Mouse (Mus musculus) forebrain, embryonic 14.5 days (tissue): ENCODE measurements around the gene Dis3l2. TPM values are rescaled to one million over a fixed set of nuclear protein-coding genes. Genes with fewer than 3 reads are reported as not detected.
A peak's percentile ranks its signal among the peaks of the same experiment; 100 is the strongest.

ENCODE experiments used
- ATAC-seq: fragments of 200-750 bp; cut with Nextera tagmentation; 2 replicates; pipeline ENCODE4 v1.8.0; 2017; ENCODE audit warnings: mild to moderate bottlenecking, moderate library complexity
- DNase-seq: peaks from one replicate; pipeline ENCODE4 v3.0.0-alpha.2; 2015; ENCODE audit warnings: low spot score
- H3K27ac ChIP-seq: fragments of 300-500 bp; sonication (generic); 2 replicates; pipeline ENCODE4 v1.5.1; 2014; ENCODE audit warnings: low read depth, mild to moderate bottlenecking, control low read depth, low read length, moderate library complexity
- H3K27me3 ChIP-seq: fragments of 300-500 bp; sonication (generic); replicated peaks from 2 replicates; pipeline ENCODE4 v1.6.1; 2014; ENCODE audit warnings: low read length, control low read depth, mixed read lengths; ENCODE audit not compliant: control insufficient read depth, insufficient read depth
- H3K36me3 ChIP-seq: fragments of 300-500 bp; sonication (generic); 2 replicates; pipeline ENCODE4 v1.6.1; 2014; ENCODE audit warnings: low read length, control low read depth; ENCODE audit not compliant: control insufficient read depth, insufficient read depth
- H3K4me1 ChIP-seq: fragments of 300-500 bp; sonication (generic); 2 replicates; pipeline ENCODE4 v1.6.1; 2014; ENCODE audit warnings: antibody characterized with exemption, low read length, control low read depth; ENCODE audit not compliant: control insufficient read depth, insufficient read depth
- H3K4me2 ChIP-seq: fragments of 300-500 bp; sonication (generic); 2 replicates; pipeline ENCODE4 v1.6.1; 2014; ENCODE audit warnings: mild to moderate bottlenecking, control low read depth, low read length
- H3K4me3 ChIP-seq: fragments of 300-500 bp; sonication (generic); 2 replicates; pipeline ENCODE4 v1.5.1; 2014; ENCODE audit warnings: low read depth, low read length, control low read depth
- H3K9ac ChIP-seq: fragments of 300-500 bp; sonication (generic); 2 replicates; pipeline ENCODE4 v1.6.1; 2014; ENCODE audit warnings: mild to moderate bottlenecking, low read length, control low read depth, moderate library complexity
- H3K9me3 ChIP-seq: fragments of 300-500 bp; sonication (generic); replicated peaks from 2 replicates; pipeline ENCODE4 v1.6.1; 2016; ENCODE audit warnings: low read length, control low read depth, mixed read lengths; ENCODE audit not compliant: control insufficient read depth
- WGBS: fragments of 180-500 bp; shearing (Covaris S2); extraction: QIAGEN DNeasy Blood & Tissue Kit; methylation state at CpG from one replicate; pipeline ENCODE4 v1.1.7; 2014; 5-methylcytosine and 5-hydroxymethylcytosine counted together
- polyA plus RNA-seq: library from polyadenylated mRNA; unstranded; fragments of >200 nt; fragmentation: Nextera tagmentation; extraction: Ambion mirVana; gene quantifications from 2 replicates; pipeline ENCODE4 v1.2.1, GENCODE M21; 2014

Dis3l2 gene
- 32.2 and 35.3 TPM in 2 replicates for polyA plus RNA-seq

DNA sequence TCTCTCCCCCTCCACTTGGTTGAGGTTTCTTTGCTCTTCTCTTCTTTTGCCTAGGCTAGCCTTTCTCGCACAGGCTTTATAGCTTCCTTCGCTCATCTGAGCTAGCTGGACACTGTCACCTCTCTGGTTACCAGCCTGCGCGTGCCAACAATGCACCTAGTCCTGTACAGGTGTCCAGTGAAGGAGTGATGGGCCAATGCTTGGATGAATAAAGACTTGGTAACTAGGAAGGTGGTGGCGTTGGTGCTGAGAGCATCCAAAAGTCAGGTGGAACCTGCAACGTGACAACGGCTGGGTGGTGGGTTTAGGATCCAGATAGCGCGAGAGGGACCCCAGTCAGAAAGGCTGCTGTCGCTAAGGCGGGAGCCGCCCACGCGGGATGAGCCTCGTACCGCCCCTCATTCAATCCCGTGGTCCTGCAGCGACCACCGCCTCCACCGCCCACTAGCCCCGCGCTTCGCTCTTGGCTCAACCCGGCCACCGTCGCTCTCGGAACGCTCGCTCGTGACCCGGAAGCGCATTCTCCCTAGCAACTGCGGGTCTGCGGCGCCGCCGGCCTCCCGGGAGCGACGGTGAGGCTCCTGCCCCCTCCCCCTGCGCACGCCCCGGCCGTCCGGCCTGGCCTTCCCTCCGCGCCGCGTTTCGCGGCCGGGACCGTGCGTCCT lies at the start of gene Dis3l2:
TSS of gene Dis3l2 (plus strand) at position 509 of the 665 bp plus-strand sequence.
- ATAC-seq, result peak; percentile 97

GRCm38 (mm10) chr1:86657071-86657470 lies 46.5 kb upstream of the Dis3l2 start:
- Histone ChIP-seq H3K36me3 (no peaks in the 10 kb centered on the region), H3K27ac (no peak overlapping the region), H3K27me3 (no peaks in the 10 kb centered on the region), H3K4me2 (no peak overlapping the region), H3K9me3 (no peaks in the 10 kb centered on the region), H3K9ac (no peak overlapping the region), H3K4me1 (no peaks in the 10 kb centered on the region), H3K4me3 (no peak overlapping the region)
- WGBS, result 71% methylated on average over 5 of the region's 5 CpGs
- DNase-seq (peak; percentile 18), ATAC-seq (no peak)

More for the DNA sequence above, at the start of gene Dis3l2:
- Histone ChIP-seq H3K36me3 (no peaks in the 10 kb centered on the region), H3K9me3 (no peaks in the 10 kb centered on the region), H3K27ac (peak within 1 kb of the TSS; percentile 80), H3K4me1 (peaks cover 11% of the 10 kb centered on the region), H3K9ac (peak within 1 kb of the TSS; percentile 93), H3K27me3 (no peaks in the 10 kb centered on the region), H3K4me2 (peak within 1 kb of the TSS; percentile 76), H3K4me3 (peak within 1 kb of the TSS; percentile 92)
- 3% methylated on average over 54 of the region's 54 CpGs for WGBS
- DNase-seq, result peak; percentile 91

DNA sequence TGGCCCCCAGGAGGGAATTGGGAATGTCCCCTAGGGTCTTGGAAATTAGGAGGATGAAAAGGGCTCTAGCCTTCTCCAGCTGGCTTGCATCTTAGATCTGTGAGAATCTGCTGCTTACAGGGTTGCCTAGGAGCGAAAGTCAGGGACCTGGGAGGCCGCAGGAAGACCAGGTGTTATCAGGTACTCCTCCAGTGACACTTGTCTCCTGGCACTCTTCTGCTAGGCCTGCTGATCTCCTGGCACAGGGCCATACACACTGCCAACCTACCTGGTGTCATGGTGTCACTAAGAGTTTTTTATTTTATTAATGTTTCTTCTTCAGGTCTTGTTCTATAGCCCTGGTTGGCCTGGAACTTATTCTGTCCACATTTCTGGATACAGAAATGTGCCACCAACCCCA lies 38.5 kb upstream of the Dis3l2 start:
- Histone ChIP-seq H3K27me3 (0 out of 2 replicates have a peak, but pooled peaks cover 4% of the 10 kb centered on the region), H3K9me3 (no peaks in the 10 kb centered on the region), H3K27ac (no peak overlapping the region), H3K4me1 (no peaks in the 10 kb centered on the region), H3K36me3 (no peaks in the 10 kb centered on the region), H3K9ac (no peak overlapping the region), H3K4me2 (no peak overlapping the region), H3K4me3 (no peak overlapping the region)
- DNase-seq, result no peak
- ATAC-seq, result no peak
- 86% methylated on average over 2 of the region's 2 CpGs for WGBS

DNA sequence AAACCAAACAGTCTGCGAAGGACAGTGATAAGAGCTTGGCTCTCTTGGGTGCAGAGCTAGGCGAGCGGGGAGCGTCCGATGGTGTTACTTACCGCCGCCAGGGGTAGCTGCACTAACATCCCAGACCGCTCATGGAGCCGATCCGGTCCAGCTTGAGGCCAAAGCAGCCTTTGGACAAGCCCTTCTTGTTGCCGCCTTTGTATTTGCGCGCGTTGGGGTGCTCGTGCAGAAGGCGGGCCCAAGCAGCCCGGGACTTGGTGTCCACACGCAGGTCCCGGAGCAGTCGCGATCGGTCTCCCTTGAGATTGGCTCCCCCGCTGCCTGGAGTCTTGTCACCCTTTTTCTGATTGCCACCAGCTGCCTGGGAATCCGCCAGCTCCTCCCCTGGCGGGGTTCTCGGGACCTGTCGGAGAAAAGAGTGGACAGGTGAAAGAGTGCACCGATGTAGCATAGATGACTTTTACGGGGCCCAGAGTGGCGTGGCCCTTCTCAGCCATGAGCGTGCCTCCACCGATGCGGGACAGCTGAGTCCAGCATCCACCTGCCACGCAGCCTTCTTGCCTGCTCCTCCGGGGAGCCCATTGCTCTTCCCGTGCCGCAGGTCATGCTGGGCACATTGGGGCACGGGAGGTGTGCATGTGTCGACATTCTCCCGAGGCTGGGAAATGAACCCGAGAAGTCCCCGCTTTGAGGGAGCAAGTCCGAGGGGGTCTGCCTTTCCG lies 33.9 kb upstream of the Dis3l2 start:
- Histone ChIP-seq H3K27ac (no peak overlapping the region; the same call in 1 of the 2 replicates), H3K36me3 (no peaks in the 10 kb centered on the region), H3K9me3 (no peaks in the 10 kb centered on the region), H3K9ac (peak overlapping the region; percentile 69), H3K27me3 (0 out of 2 replicates have a peak, but pooled peaks cover 9% of the 10 kb centered on the region), H3K4me3 (peak overlapping the region; percentile 51), H3K4me2 (peak overlapping the region; percentile 99), H3K4me1 (peaks cover 3% of the 10 kb centered on the region; the same call in 1 of the 2 replicates)
- DNase-seq, result peak; percentile 88
- under 1% methylated on average over 44 of the region's 44 CpGs for WGBS
- ATAC-seq, result peak; percentile 69

DNA sequence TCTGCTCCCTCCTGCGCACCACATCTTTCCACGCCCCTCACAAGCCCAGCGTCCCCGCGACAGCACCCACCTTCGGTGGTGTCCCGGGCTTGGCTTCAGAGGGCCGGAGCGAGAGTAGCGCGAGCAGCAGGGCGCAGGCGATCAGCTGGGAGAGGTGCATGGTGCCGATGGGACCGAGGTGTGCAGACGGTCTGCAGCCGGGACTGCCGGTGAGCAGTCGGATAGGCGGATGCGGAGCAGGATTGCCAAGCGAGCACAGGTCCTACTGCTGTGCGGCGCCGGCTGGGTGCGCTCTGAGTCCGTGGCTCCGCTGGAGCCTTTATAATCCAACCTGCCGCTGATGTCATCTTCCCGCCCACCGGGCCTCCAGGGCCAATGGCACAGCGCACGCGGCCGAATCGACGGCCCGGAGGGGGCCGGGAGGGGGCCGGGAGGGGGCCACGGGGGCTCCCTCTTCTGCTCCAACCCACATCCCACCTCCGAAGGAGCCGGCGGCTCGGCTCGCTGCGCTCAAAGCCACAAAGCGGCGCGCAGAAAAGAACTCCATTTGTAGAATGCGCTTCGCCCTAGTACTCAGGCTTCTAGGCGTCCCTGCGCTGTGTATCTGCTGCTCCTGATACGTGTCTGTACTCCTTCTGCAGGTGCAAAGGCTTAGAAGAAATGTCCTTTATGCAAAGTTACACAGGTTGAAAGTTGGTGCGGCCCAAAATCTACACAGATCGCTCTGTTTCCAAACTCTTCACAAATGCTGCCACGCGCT lies 33.1 kb upstream of the Dis3l2 start, which contains the start of gene Nppc:
TSS of gene Nppc (minus strand) at position 293 of the 760 bp plus-strand sequence.
- Histone ChIP-seq H3K27me3 (0 out of 2 replicates have a peak, but pooled peaks cover 9% of the 10 kb centered on the region), H3K36me3 (no peaks in the 10 kb centered on the region), H3K4me3 (peak within 1 kb of the TSS; percentile 51), H3K27ac (no peak within 1 kb of the TSS; the same call in 1 of the 2 replicates), H3K4me2 (peak within 1 kb of the TSS; percentile 99), H3K4me1 (peaks cover 3% of the 10 kb centered on the region; the same call in 1 of the 2 replicates), H3K9ac (peak within 1 kb of the TSS; percentile 69), H3K9me3 (no peaks in the 10 kb centered on the region)
- ATAC-seq (peak; percentile 94), DNase-seq (peak; percentile 91)
- WGBS, result 4% methylated on average over 51 of the region's 59 CpGs

DNA sequence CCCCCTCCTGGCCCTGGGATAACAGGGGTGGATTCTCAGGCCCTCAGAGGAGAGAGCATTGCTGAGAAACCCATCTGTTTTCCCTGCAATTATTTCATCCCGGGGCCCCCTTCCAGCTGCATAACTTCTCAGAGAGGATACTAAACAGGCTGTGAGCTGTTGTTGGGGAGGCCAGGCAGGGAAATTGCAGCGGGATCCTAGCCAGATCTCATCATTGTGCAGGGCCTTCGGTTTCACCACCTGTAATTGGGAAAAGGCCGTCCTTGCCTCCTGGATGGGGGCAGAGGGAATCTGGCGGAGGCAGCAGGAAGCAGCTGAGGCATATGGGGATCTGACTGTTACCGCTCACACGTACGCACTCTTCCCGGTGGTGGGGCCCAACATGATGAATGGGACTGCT lies 29.2 kb upstream of the Dis3l2 start:
- H3K27me3 ChIP-seq, result 0 out of 2 replicates have a peak, but pooled peaks cover 5% of the 10 kb centered on the region
- DNase-seq (peak; percentile 56), ATAC-seq (no peak)
- 51% methylated on average over 9 of the region's 9 CpGs for WGBS
- no peaks in the 10 kb centered on the region for H3K9me3 ChIP-seq
- H3K9ac ChIP-seq, result no peak overlapping the region
- peaks cover 3% of the 10 kb centered on the region; the same call in 1 of the 2 replicates for H3K4me1 ChIP-seq
- no peak overlapping the region for H3K4me2 ChIP-seq
- no peak overlapping the region for H3K27ac ChIP-seq
- no peaks in the 10 kb centered on the region for H3K36me3 ChIP-seq
- no peak overlapping the region for H3K4me3 ChIP-seq

DNA sequence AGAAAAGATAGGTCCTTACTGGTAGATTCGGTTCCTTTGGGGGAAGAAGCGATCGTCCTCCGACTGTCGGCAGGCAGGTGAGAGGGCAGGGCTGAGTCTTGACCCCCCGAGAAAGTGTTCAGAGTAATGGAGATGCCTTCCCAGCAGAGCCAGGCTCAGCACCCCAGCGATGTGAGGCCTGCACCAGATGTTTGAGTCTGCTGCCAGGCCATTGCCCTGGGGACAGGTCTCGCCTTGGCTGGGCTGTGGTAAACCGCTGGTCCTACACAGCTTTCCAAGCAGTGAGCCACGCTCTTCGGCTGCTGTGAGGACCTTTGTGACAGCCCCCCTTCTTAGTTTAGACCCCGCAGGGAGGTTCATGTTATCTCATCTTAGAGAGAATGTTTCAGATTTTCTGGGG lies 28.5 kb upstream of the Dis3l2 start:
- WGBS, result 90% methylated on average over 12 of the region's 12 CpGs
- Histone ChIP-seq H3K9me3 (no peaks in the 10 kb centered on the region), H3K36me3 (no peaks in the 10 kb centered on the region), H3K4me2 (no peak overlapping the region), H3K27ac (no peak overlapping the region), H3K4me3 (no peak overlapping the region), H3K4me1 (peaks cover 3% of the 10 kb centered on the region; the same call in 1 of the 2 replicates), H3K9ac (no peak overlapping the region), H3K27me3 (0 out of 2 replicates have a peak, but pooled peaks cover 5% of the 10 kb centered on the region)
- DNase-seq (no peak), ATAC-seq (no peak)

DNA sequence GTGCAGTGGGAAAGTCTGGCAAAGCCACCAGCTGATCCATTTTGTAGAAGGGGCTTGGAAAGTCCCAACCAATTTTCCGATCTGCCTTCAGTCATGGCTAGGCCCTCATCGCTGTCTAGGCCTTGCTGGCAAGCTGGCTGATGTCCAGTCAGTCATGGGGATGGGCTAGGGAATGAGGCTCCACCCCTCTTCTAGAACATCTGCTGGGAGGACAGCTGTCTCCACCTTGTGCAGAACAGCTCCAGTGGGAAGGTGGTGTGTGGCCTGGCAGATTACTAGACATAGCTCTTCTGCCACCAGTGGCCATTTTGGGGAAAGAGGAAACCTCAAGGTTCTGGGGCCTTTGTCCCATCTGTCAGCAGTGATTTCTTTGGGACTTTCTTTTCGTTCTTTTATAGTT lies 26.0 kb upstream of the Dis3l2 start:
- Histone ChIP-seq H3K4me3 (no peak overlapping the region), H3K36me3 (no peaks in the 10 kb centered on the region), H3K9ac (no peak overlapping the region), H3K4me1 (peaks cover 3% of the 10 kb centered on the region; the same call in 1 of the 2 replicates), H3K27ac (no peak overlapping the region), H3K27me3 (no peaks in the 10 kb centered on the region), H3K9me3 (no peaks in the 10 kb centered on the region), H3K4me2 (no peak overlapping the region)
- 87% methylated on average over 3 of the region's 3 CpGs for whole genome bisulfite sequencing
- no peak for DNase-seq
- no peak for ATAC-seq
